Mouse (Mus musculus) liver, adult 2 months (tissue): ENCODE data around the gene Arhgap42.

Experiments used
- CTCF ChIP-seq: fragments of 200-500 bp; IDR thresholded peaks from 2 replicates; pipeline ENCODE4 v1.5.1; 2011; ENCODE audit warnings: low read depth, low read length, control low read depth
- POLR2A ChIP-seq: fragments of 200-500 bp; IDR thresholded peaks from 2 replicates; pipeline ENCODE4 v1.6.1; 2011; ENCODE audit warnings: low read length, control low read depth; ENCODE audit not compliant: insufficient read depth; ENCODE audit errors: extremely low read depth

- TF ChIP-seq CTCF, result no peak
- TF ChIP-seq POLR2A, result no peak
Measured at GRCm38 (mm10) chr9:9171146-9171816, 67.6 kb downstream of the Arhgap42 start.
